Mouse (Mus musculus): ENCODE data around the gene Stat3. TPM values are rescaled to one million over a fixed set of nuclear protein-coding genes. Genes with fewer than 3 reads are reported as not detected.

Stat3 gene
- polyA plus RNA-seq, 1 experiment, result 82.6 TPM

DNA sequence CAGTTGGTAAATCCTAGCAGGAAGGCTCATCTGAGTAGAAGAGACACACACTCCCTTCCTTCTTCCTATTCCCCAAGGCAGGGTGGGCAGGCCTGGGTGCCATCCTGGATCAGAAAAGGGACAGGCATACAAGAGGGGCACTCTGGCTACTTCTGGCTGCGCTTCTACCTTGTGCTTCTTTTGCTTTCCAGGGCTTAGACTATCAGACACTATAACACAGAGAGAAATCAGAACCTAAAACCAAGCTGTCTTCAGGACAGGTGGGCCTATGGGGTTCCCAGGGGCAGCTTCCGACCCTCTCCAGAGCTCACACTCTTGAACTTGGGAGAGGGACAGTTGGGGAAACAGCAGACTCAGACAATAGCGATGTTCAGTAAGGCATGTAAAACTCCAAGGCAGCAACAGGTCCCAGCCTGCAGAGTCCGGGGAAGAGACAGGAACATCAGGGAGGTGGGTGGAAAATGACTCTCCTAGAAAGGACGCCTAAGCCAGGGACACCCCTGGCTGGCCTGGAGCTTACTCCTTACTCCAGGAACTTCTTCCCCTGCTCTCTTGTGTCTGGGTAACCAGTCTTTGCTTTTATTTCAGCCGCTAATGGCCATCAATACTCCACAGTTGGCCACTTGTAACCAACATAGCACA is 25.7 kb upstream of the Stat3 start:
- peaks cover 83% of the 10 kb centered on the region for H3K4me1 ChIP-seq
- H3K36me3 ChIP-seq (replicated peaks; ENCODE audit: low read length), result peaks cover 19% of the 10 kb centered on the region
- no peaks in the 10 kb centered on the region for H3K9me3 ChIP-seq
- peaks cover 23% of the 10 kb centered on the region for H3K27me3 ChIP-seq (replicated peaks)
- TF ChIP-seq GATA1 (IDR thresholded peaks at IDR 0.05; ENCODE audit: borderline replicate concordance, low read length) (no peak), FLI1 (IDR thresholded peaks at IDR 0.05; ENCODE audit: low read length) (no peak)
- H3K4me3 ChIP-seq (replicated peaks), result no peak overlapping the region

DNA sequence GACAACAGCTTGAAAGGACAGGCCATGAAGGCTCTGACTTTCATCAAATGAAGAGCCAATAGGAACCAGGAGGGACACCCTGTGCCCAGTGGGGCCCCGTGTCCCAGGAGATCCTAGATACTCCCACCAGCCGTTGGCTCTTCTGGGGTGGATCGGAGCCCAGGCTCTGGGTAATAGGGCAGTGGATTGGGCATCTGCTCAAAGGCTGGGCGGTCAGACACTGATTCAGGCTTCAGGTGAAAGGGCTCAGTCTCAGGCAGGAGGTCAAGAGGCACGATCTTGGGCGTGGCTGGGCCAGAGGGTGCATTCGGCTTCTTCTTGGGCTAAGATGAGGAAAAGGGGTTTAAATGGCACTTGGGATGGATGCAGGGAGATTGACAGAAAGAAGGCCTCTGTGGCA is 24.8 kb upstream of the Stat3 start:
- H3K9me3 ChIP-seq, result no peaks in the 10 kb centered on the region
- H3K36me3 ChIP-seq (replicated peaks; ENCODE audit: low read length), result peaks cover 20% of the 10 kb centered on the region
- H3K4me3 ChIP-seq (replicated peaks), result no peak overlapping the region
- TF ChIP-seq FLI1 (IDR thresholded peaks at IDR 0.05; ENCODE audit: low read length) (no peak), GATA1 (IDR thresholded peaks at IDR 0.05; ENCODE audit: borderline replicate concordance, low read length) (no peak)
- H3K27me3 ChIP-seq (replicated peaks), result peaks cover 15% of the 10 kb centered on the region
- peaks cover 81% of the 10 kb centered on the region for H3K4me1 ChIP-seq

GRCm38 (mm10) chr11:100963647-100964046 is 24.3 kb upstream of the Stat3 start:
- peaks cover 81% of the 10 kb centered on the region for H3K4me1 ChIP-seq
- H3K4me3 ChIP-seq (replicated peaks), result no peak overlapping the region
- H3K27me3 ChIP-seq (replicated peaks), result peaks cover 9% of the 10 kb centered on the region
- H3K9me3 ChIP-seq, result no peaks in the 10 kb centered on the region
- TF ChIP-seq GATA1 (IDR thresholded peaks at IDR 0.05; ENCODE audit: borderline replicate concordance, low read length) (no peak), FLI1 (IDR thresholded peaks at IDR 0.05; ENCODE audit: low read length) (no peak)
- peaks cover 25% of the 10 kb centered on the region for H3K36me3 ChIP-seq (replicated peaks; ENCODE audit: low read length)

DNA sequence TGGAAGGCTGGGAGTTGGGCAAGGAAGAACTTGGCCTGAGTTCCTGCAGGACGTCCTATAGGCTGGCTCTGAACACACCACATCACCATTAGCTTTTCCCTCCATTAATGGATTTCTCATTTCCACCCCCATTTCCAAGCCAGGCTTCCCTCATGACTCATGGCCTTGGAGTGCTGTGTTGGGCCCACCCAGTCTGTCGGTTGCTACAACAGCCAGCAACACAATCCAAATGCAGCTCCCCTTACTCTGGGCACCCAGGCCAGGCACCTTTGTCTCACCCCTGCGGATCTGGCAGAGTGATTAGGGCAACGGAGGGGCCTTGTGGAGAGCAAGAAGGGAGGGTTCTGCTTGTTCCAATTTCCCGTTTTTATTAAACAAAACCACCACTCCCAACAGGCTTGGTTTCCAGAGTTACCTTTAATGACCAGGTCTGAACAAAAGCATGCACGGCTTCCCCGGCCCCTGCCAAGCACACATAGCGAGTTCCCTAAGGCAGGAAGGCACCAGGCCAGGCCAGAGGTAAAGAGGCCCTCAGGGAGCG is 23.1 kb upstream of the Stat3 start:
- Histone ChIP-seq H3K9me3 (no peaks in the 10 kb centered on the region), H3K4me1 (peaks cover 80% of the 10 kb centered on the region), H3K4me3 (replicated peaks) (no peak overlapping the region), H3K27me3 (replicated peaks) (peaks cover 4% of the 10 kb centered on the region), H3K36me3 (replicated peaks; ENCODE audit: low read length) (peaks cover 36% of the 10 kb centered on the region)
- TF ChIP-seq GATA1 (IDR thresholded peaks at IDR 0.05; ENCODE audit: borderline replicate concordance, low read length) (no peak), FLI1 (IDR thresholded peaks at IDR 0.05; ENCODE audit: low read length) (no peak)

GRCm38 (mm10) chr11:100960540-100960939 is 21.2 kb upstream of the Stat3 start:
- peaks cover 4% of the 10 kb centered on the region for H3K27me3 ChIP-seq (replicated peaks)
- peaks cover 42% of the 10 kb centered on the region for H3K36me3 ChIP-seq (replicated peaks; ENCODE audit: low read length)
- TF ChIP-seq FLI1 (IDR thresholded peaks at IDR 0.05; ENCODE audit: low read length) (no peak), GATA1 (IDR thresholded peaks at IDR 0.05; ENCODE audit: borderline replicate concordance, low read length) (no peak)
- H3K9me3 ChIP-seq, result no peaks in the 10 kb centered on the region
- H3K4me3 ChIP-seq (replicated peaks), result peak overlapping the region; percentile 14
- peaks cover 80% of the 10 kb centered on the region for H3K4me1 ChIP-seq

- no peaks in the 10 kb centered on the region for H3K9me3 ChIP-seq
- H3K4me1 ChIP-seq, result peaks cover 78% of the 10 kb centered on the region
- H3K27me3 ChIP-seq (replicated peaks), result peaks cover 4% of the 10 kb centered on the region
- TF ChIP-seq FLI1 (IDR thresholded peaks at IDR 0.05; ENCODE audit: low read length) (no peak), GATA1 (IDR thresholded peaks at IDR 0.05; ENCODE audit: borderline replicate concordance, low read length) (no peak)
- no peak overlapping the region for H3K4me3 ChIP-seq (replicated peaks)
- peaks cover 37% of the 10 kb centered on the region for H3K36me3 ChIP-seq (replicated peaks; ENCODE audit: low read length)
Measured at GRCm38 (mm10) chr11:100959826-100960225, 20.5 kb upstream of the Stat3 start.

- TF ChIP-seq GATA1 (IDR thresholded peaks at IDR 0.05; ENCODE audit: borderline replicate concordance, low read length) (no peak), FLI1 (IDR thresholded peaks at IDR 0.05; ENCODE audit: low read length) (no peak)
- Histone ChIP-seq H3K9me3 (no peaks in the 10 kb centered on the region), H3K4me1 (peaks cover 74% of the 10 kb centered on the region), H3K36me3 (replicated peaks; ENCODE audit: low read length) (peaks cover 33% of the 10 kb centered on the region), H3K4me3 (replicated peaks) (peak overlapping the region; percentile 10), H3K27me3 (replicated peaks) (peaks cover 4% of the 10 kb centered on the region)
Measured at GRCm38 (mm10) chr11:100959464-100959810, 20.1 kb upstream of the Stat3 start.

GRCm38 (mm10) chr11:100958613-100959463 is 19.5 kb upstream of the Stat3 start:
- Histone ChIP-seq H3K4me1 (peaks cover 68% of the 10 kb centered on the region), H3K27me3 (replicated peaks) (peaks cover 2% of the 10 kb centered on the region), H3K36me3 (replicated peaks; ENCODE audit: low read length) (peaks cover 27% of the 10 kb centered on the region), H3K4me3 (replicated peaks) (peak overlapping the region; percentile 10), H3K9me3 (no peaks in the 10 kb centered on the region)
- TF ChIP-seq GATA1 (IDR thresholded peaks at IDR 0.05; ENCODE audit: borderline replicate concordance, low read length) (no peak), FLI1 (IDR thresholded peaks at IDR 0.05; ENCODE audit: low read length) (no peak)

GRCm38 (mm10) chr11:100957915-100958469 is 18.7 kb upstream of the Stat3 start:
- H3K36me3 ChIP-seq (replicated peaks; ENCODE audit: low read length), result peaks cover 24% of the 10 kb centered on the region
- TF ChIP-seq FLI1 (IDR thresholded peaks at IDR 0.05; ENCODE audit: low read length) (no peak), GATA1 (IDR thresholded peaks at IDR 0.05; ENCODE audit: borderline replicate concordance, low read length) (no peak)
- no peaks in the 10 kb centered on the region for H3K9me3 ChIP-seq
- H3K4me3 ChIP-seq (replicated peaks), result no peak overlapping the region
- peaks cover 68% of the 10 kb centered on the region for H3K4me1 ChIP-seq
- H3K27me3 ChIP-seq (replicated peaks), result no peaks in the 10 kb centered on the region

Measured in megakaryocyte, embryonic 14.5 days (primary cell).